Mouse (Mus musculus) frontal cortex, postnatal 10 days (tissue): ENCODE results near the gene Gm17555.
"Not testable (repeated sequence)": the region's sequence is repeated elsewhere in the genome, so short reads cannot be mapped to it uniquely, and the experiment has no call there.

Experiments used
- DNase-seq, 2 experiments: peaks; one replicate each; pipeline ENCODE4 v3.0.0; 2022; ENCODE audit warnings: low spot score in 2 of 2, mixed read lengths in 1 of 2

The Gm17555 gene

GRCm38 (mm10) chr2:126214800-126215199, at the start of gene Gm17555:
Gene Gm17555, plus strand, starts transcription at chr2:126215100.
- not testable (repeated sequence) for DNase-seq

- DNase-seq, result no peak
Observed at GRCm38 (mm10) chr2:126165277-126166018, 49.5 kb upstream of the Gm17555 start.

- DNase-seq, result no peak
Observed at GRCm38 (mm10) chr2:126166335-126166734, 48.6 kb upstream of the Gm17555 start.

- no peak for DNase-seq
Observed at GRCm38 (mm10) chr2:126166848-126167617, 47.9 kb upstream of the Gm17555 start.

- no peak for DNase-seq
Observed at GRCm38 (mm10) chr2:126171427-126171826, 43.5 kb upstream of the Gm17555 start.

DNA sequence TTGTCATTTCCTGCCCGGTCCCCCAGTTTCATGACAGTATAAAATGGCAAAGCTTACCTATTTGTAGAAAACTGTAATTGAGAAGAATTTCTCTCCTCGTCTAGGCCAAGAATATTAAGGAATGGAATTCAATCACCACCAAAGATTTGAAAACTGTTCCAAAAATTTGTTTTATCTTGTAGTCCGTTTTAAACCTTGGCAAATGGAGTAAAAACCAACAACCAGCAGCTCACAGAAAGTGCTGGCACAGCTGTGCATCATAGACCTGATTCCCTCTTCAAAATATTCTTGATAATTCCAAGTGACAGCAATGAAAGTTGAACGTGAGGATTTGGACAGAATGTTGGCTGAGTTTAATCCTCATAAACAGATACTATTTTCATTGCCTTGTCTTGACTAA, 23.6 kb upstream of the Gm17555 start:
- DNase-seq, result no peak

DNA sequence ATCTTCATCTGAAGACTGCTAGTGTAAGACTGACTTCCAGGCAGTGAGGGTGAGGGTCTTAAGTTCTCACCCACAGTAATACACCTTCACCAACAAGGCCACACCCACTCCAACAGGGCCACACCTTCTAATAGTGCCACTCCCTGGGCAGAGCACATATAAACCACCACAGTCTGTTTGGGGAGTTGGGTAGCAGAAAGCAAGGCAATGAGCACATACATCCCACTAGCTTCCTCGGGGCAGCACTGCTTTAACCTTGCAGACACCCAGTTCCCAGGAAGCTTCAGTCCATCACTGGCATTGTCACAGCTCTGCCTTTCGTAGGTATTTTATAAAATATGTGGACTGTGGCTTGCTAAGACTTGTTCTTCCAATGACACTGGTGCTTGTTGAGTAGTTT, 22.8 kb upstream of the Gm17555 start:
- no peak for DNase-seq

DNA sequence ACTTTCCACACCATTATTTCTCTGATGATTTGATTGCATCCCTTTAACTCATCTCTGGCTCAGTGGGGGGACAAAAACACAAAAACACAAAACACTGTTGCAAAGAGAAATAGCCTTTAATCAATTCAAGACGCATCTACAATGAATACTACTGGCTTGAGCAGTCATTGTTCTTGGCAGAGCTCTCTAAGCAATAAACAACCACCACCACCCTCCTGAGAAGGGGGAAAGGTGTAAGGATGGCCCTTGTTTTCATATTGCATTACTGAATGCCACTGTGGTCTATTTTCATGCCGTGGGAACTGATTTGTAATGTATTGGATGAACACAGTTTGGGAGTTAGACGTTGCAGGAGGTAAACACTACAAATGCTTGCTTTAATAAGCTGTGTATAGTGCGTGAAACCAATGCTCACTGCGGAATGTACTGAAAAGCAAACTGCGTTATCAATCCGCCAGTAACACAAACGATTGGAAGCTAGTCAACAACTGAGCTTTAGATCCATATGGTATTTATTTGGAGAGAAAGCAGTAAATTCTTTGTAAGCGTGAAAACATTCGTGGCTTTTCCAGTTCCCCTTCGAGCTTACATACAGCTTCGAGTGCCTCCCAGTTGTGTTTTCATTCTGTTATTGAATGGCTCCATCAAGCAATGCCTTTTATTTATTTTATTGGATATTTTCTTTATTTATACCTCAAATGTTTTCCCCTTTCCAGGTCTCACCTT, 19.1 kb upstream of the Gm17555 start:
- no peak for DNase-seq

DNA sequence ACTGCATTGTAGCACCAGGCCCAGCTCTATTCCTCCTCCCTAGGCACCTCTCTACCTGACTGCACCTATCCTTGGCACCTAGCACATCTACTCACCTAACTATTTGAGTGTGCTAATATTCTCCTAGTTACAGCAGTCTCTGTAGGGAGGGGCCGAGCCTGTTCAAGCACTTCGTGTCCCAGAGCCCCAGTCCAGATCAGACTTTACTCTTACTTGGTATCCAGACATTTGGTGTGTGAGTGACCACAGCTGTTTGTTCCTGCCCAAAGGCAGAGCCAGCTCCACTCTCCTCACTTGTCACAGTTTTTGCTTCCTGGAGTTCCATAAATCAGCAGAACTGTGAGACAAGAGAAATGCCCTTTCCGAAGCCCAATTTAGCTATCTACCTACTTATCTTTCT, 15.9 kb upstream of the Gm17555 start:
- DNase-seq, result no peak

GRCm38 (mm10) chr2:126211011-126211680, 3.8 kb upstream of the Gm17555 start:
- no peak for DNase-seq

- no peak for DNase-seq
Observed at GRCm38 (mm10) chr2:126227581-126227980, 12.7 kb downstream of the Gm17555 start.

- no peak for DNase-seq
Observed at GRCm38 (mm10) chr2:126231731-126232130, 16.8 kb downstream of the Gm17555 start.

DNA sequence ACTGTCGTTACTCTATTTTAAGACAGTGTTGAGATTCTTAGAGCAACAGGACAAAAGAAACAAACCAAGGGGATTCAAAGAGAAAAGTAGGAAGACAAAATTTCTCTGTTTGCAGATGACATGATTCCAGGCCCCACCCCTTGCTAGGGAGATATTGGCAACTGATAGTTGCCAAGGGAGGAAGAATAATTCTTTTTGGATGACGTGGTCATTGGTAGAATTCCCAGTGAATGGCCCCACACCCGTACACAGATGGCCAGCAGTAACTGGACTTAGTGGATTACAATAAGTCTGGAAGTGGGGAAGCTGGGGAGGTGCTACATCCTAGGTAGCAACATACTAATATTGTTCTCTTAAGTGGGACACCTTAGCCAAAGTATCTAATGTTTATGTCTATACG, 22.0 kb downstream of the Gm17555 start:
- no peak for DNase-seq

DNA sequence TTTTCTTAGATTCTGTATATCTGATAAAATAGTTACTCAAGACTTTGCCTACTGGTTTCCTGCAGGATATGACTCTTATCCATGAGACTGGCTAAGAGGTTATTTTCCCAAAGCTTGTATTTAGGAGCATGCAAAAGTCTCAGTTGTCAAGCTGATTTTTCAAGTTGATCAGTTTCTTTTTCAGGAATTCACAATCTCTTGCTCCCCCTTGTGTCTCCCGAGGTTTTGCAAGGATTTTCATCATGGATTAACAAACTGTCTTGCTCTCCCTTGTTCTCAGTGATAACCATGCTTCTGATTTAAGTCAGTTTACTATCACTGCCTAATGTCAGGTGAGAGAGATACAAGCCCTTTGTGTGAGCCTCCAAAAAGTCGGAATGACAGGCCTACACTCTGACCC, 30.5 kb downstream of the Gm17555 start:
- DNase-seq, result peak in 1 of 2 experiments; percentile 7

DNA sequence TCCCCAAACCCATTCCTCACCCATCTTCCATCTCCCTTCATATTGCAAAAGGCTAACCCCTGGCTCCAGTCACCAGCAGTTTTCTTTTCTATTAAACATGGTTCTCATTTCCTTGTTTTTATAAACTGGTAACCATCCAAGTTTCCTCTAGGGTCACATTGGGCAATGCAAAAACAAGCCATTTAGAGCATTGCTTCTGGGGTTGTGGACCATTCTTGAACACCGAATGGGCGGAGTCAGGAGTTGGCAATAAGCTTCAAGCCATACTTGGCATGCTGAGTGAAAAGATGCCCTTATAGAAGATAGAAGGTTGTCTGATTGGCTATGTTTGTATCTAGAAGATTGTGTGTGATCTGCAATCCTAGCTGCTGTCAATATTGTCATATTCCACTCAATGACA, 33.6 kb downstream of the Gm17555 start:
- no peak for DNase-seq

DNA sequence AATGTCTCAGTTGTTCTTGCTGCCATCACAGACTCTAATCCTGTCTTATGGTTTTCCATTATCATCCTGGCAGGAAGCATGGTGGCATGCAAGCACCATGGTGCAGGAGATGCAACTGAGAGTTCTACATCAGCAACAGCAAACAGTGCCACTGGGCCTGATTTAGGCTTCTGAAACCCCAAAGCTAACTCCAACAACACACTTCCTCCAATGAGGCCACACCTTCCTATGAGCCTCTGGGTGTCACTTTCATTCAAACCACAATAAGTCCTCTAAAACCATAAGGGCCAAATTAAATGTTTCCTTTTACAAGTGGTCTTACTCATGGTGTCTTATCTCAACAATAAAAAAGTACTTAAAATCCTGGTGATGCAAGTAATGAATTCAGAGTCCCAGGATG, 37.3 kb downstream of the Gm17555 start:
- no peak for DNase-seq
